Mouse (Mus musculus) hindbrain, embryonic 12.5 days (tissue): Measurements from ENCODE around the gene Ap1s1. TPM values are rescaled to one million over a fixed set of nuclear protein-coding genes. Genes with fewer than 3 reads are reported as not detected.

ENCODE experiments used
- ATAC-seq: fragments of 200-750 bp; cut with Nextera tagmentation; 2 replicates; pipeline ENCODE4 v1.8.0; 2017; ENCODE audit warnings: moderate TSS enrichment; ENCODE audit not compliant: low FRiP score
- H3K27ac ChIP-seq: fragments of 300-500 bp; sonication (generic); 2 replicates; pipeline ENCODE4 v1.5.1; 2016; ENCODE audit warnings: mild to moderate bottlenecking
- H3K27me3 ChIP-seq: fragments of 300-500 bp; sonication (generic); 2 replicates; pipeline ENCODE4 v1.6.1; 2016; ENCODE audit warnings: mild to moderate bottlenecking
- H3K36me3 ChIP-seq: fragments of 300-500 bp; sonication (generic); 2 replicates; pipeline ENCODE4 v1.6.1; 2016; ENCODE audit warnings: mild to moderate bottlenecking
- H3K4me1 ChIP-seq: fragments of 300-500 bp; sonication (generic); 2 replicates; pipeline ENCODE4 v1.6.1; 2016
- H3K4me2 ChIP-seq: fragments of 300-500 bp; sonication (generic); replicated peaks from 2 replicates; pipeline ENCODE4 v1.6.1; 2016; ENCODE audit warnings: mild to moderate bottlenecking
- H3K4me3 ChIP-seq: fragments of 300-500 bp; sonication (generic); 2 replicates; pipeline ENCODE4 v1.5.1; 2016; ENCODE audit warnings: mild to moderate bottlenecking
- H3K9ac ChIP-seq: fragments of 300-500 bp; sonication (generic); 2 replicates; pipeline ENCODE4 v1.6.1; 2016; ENCODE audit warnings: mild to moderate bottlenecking, moderate library complexity
- H3K9me3 ChIP-seq: fragments of 300-500 bp; sonication (generic); replicated peaks from 2 replicates; pipeline ENCODE4 v1.6.1; 2016; ENCODE audit warnings: mild to moderate bottlenecking
- WGBS: fragments of 180-500 bp; shearing (Covaris S2); methylation state at CpG from one replicate; pipeline ENCODE4 v1.1.7; 2016; 5-methylcytosine and 5-hydroxymethylcytosine counted together
- polyA plus RNA-seq: library from polyadenylated mRNA; unstranded; fragments of >200 nt; fragmentation: Nextera tagmentation; extraction: Ambion mirVana; gene quantifications from 2 replicates; pipeline ENCODE4 v1.2.1, GENCODE M21; 2016

Ap1s1 gene
- polyA plus RNA-seq, 1 experiment from 2014 or later = 186 TPM

DNA sequence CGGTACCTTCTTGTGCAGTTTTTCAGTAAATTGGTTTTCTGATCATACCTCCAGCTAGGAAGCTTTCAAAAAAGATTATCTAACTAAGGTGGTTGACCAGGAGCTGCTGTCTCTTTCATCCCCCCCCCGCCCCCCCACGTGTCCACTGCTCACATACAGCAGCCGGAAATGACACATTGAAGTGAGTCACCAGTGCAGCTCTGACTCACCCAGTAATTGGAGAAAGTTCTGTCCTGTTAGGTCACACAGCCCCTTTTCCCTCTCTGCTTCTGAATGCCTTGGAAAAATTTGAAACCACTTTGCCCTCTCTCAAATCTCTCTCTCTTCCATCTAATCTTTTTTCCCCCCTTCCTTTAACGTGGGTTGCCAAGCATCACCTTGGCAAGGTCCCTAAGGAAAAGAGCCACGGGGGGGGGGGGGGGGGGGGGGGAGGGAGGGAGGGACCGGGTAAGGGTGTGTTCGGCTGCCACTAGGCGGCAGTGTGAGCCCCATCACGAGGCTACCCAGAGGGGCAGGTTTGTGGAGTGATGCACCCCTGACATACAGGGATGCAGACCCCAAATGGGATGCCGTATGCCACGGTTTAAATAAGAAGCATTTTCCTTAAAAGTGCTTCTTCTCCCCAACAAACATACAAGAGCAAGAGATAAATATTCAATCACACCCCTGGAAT, 16.0 kb upstream of the Ap1s1 start:
- WGBS = 27% methylated on average over 12 of the region's 12 CpGs
- H3K4me3 ChIP-seq = no peak overlapping the region
- no peaks in the 10 kb centered on the region for H3K36me3 ChIP-seq
- no peak overlapping the region for H3K27ac ChIP-seq
- no peak overlapping the region for H3K4me2 ChIP-seq
- no peaks in the 10 kb centered on the region for H3K4me1 ChIP-seq
- H3K27me3 ChIP-seq = no peaks in the 10 kb centered on the region
- no peak overlapping the region for H3K9ac ChIP-seq
- H3K9me3 ChIP-seq = no peaks in the 10 kb centered on the region
- ATAC-seq = no peak

DNA sequence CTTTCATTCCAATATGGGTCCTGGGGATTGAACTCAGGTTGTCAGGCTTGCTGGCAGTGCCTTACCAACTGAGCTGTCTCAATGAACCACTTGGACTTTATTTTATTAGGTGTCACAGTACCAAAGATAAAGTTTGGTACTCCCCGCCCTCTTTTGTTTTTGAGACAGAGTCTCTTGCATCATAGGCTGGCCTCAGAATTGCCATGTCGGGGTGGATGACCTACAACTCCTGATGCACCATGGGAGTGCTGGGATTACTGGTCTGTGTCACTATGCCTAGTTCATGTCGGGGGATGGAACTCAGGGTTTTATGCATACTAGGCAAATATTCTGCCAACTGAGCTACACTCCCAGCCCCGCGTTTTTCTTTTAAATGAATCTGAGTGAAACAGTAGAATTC, 8.9 kb upstream of the Ap1s1 start:
- Histone ChIP-seq H3K4me2 (no peak overlapping the region), H3K27me3 (no peaks in the 10 kb centered on the region), H3K9ac (no peak overlapping the region), H3K36me3 (no peaks in the 10 kb centered on the region), H3K9me3 (no peaks in the 10 kb centered on the region), H3K4me3 (no peak overlapping the region), H3K4me1 (no peaks in the 10 kb centered on the region), H3K27ac (no peak overlapping the region)
- WGBS = 84% methylated on average over 5 of the region's 5 CpGs
- ATAC-seq = no peak

DNA sequence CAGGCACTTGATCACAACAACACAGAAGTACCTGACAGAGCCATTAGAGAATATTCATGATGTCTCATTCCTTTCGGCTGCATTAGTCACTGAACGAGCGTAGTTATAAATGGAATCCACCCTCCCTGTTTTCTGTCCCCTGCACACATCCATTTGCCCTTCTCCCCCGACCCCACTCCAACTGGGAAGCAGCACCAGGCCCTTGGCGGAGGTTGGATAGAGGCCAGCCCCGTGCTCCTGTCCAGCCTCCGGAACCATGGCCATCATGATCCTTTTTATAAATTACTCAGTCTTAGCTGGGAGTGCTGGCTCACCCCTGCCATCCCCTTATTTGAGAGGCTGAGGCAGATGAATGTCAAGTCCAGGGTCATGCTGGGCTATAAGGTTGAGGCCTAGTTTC, 8.4 kb upstream of the Ap1s1 start:
- no peaks in the 10 kb centered on the region for H3K27me3 ChIP-seq
- H3K4me3 ChIP-seq = no peak overlapping the region
- H3K36me3 ChIP-seq = no peaks in the 10 kb centered on the region
- no peak overlapping the region for H3K27ac ChIP-seq
- no peak overlapping the region for H3K9ac ChIP-seq
- ATAC-seq = no peak
- H3K9me3 ChIP-seq = no peaks in the 10 kb centered on the region
- no peak overlapping the region for H3K4me2 ChIP-seq
- H3K4me1 ChIP-seq = no peaks in the 10 kb centered on the region
- 90% methylated on average over 7 of the region's 7 CpGs for WGBS

DNA sequence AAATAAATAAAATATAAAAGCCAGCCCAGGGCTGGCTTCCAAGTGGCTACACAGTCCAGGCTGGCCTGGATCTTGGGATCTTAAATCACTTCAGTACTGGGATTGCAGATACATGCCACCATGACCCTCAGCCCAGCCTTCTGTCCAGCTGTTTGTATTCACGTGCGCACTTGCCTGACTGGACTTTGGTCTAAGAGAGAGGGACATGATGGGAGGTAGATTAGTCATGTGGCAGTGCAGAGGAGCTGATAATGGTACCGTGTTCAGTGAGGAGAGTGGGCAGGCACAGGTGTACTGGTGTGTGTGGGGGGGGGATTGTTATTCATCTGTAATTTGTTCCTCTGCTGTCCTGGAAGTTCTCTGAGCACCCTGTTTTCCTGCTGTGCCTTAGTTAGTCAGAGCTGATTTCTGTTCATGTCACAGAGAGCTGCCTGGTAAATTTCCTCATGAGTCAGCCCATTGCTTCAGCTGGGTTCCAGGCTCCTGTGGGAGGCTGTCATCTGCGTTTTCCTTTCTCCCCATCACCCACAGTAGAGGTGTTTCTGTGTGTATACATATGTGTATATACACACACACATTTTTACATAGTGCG, 6.1 kb upstream of the Ap1s1 start:
- Histone ChIP-seq H3K9ac (no peak overlapping the region), H3K9me3 (0 out of 2 replicates have a peak, but pooled peaks cover 3% of the 10 kb centered on the region), H3K4me1 (no peaks in the 10 kb centered on the region), H3K36me3 (no peaks in the 10 kb centered on the region), H3K27me3 (no peaks in the 10 kb centered on the region), H3K4me3 (no peak overlapping the region), H3K4me2 (no peak overlapping the region), H3K27ac (no peak overlapping the region)
- WGBS = 87% methylated on average over 5 of the region's 5 CpGs
- no peak for ATAC-seq

DNA sequence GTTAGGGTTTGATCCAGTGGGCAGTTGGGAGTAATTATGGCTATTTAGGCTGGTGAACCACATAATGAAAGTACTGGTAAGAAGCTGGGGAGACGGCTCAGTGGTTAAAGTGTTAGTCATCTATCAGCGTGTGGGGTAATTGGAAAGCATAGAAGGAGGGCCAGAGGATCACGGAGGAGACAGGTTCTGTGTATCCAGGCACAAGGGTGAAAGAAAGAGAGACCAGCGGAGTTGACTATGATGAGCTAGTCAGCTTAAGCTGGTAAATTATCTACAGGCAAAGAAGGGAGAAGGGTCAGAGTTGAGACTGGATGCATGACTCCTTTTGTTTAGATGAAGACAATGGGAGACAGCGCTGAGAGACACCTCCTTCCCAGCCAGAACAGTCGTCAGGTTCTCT, 5.2 kb upstream of the Ap1s1 start:
- 52% methylated on average over 6 of the region's 6 CpGs for WGBS

DNA sequence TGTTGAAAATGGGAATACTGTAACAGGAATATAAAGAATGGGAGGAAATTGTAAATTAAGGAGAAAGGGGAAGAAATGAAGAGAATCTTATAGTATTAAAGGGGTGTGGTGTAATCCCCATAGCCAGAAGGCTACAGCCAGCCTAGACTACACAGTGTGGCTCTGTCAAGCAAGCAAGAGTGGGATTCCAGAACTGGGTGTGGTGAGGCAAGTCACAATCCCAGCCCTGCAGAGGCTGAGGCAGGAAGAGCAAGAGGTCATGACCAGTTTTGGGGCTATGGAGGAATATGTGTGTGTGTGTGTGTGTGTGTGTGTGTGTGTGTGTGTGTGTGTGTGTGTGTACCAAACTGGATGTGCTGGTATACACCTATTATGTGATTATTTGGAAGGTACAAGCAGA, 1.1 kb upstream of the Ap1s1 start:
- no peak overlapping the region for H3K4me2 ChIP-seq
- no peaks in the 10 kb centered on the region for H3K27me3 ChIP-seq
- ATAC-seq = no peak
- peaks cover 15% of the 10 kb centered on the region for H3K4me1 ChIP-seq
- H3K9ac ChIP-seq = no peak overlapping the region
- 0 out of 2 replicates have a peak, but pooled peaks cover 3% of the 10 kb centered on the region for H3K9me3 ChIP-seq
- H3K27ac ChIP-seq = no peak overlapping the region
- no peak overlapping the region for H3K4me3 ChIP-seq
- H3K36me3 ChIP-seq = peaks cover 12% of the 10 kb centered on the region

More for the DNA sequence above, 5.2 kb upstream of the Ap1s1 start:
- H3K9ac ChIP-seq = no peak overlapping the region
- no peaks in the 10 kb centered on the region for H3K36me3 ChIP-seq
- H3K9me3 ChIP-seq = 0 out of 2 replicates have a peak, but pooled peaks cover 3% of the 10 kb centered on the region
- peaks cover 5% of the 10 kb centered on the region; the same call in 1 of the 2 replicates for H3K4me1 ChIP-seq
- H3K27me3 ChIP-seq = no peaks in the 10 kb centered on the region
- no peak overlapping the region for H3K4me3 ChIP-seq
- no peak overlapping the region for H3K27ac ChIP-seq
- no peak for ATAC-seq
- no peak overlapping the region for H3K4me2 ChIP-seq

DNA sequence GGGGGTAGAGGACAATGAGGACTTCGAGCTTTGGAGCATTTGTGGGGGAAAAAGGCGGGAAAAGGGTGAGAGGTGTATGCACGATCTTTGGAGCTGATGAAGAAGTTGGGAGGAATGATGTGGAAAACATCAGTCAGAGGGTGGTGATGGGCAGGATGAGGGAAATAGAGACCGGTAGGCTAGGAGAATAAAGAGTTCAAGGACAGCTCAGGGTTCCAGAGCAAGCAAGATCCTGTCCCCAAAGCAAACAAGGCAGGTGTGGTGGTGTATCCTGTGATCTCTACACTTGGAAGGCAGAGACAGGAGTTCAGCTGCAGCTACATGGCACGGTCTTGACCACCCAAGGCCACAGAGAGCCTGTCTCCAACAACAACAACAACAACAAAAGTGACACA, 386 bp upstream of the Ap1s1 start:
- Histone ChIP-seq H3K36me3 (peaks cover 19% of the 10 kb centered on the region), H3K27ac (peak overlapping the region; percentile 25; the same call in 1 of the 2 replicates), H3K27me3 (no peaks in the 10 kb centered on the region), H3K4me1 (peaks cover 15% of the 10 kb centered on the region), H3K4me3 (peak overlapping the region; percentile 58), H3K9me3 (0 out of 2 replicates have a peak, but pooled peaks cover 3% of the 10 kb centered on the region), H3K4me2 (peak overlapping the region; percentile 91), H3K9ac (no peak overlapping the region)
- 30% methylated on average over 5 of the region's 5 CpGs for WGBS
- ATAC-seq = peak; percentile 23; the same call in 1 of the 2 replicates

DNA sequence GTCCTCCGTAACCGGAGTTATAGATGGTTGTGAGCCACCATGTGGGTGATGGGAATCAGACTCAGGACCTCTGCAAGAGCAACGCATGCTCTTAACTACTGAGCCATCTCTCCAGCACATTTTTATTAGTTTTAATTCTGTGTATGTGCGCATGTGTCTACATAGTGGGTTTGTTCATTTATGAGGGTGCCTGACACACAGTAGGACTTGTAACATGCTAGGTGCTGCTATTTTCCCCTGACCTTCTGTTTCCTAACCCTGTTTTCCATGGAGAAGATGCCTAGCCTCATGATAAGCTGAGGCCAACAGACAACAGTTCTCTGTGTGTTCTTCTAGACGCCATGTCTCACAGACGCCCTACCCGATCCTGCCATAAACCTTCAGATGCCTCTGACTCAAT, 1.9 kb downstream of the Ap1s1 start:
- H3K36me3 ChIP-seq = peaks cover 37% of the 10 kb centered on the region
- no peak for ATAC-seq
- WGBS = 95% methylated on average over 7 of the region's 7 CpGs

DNA sequence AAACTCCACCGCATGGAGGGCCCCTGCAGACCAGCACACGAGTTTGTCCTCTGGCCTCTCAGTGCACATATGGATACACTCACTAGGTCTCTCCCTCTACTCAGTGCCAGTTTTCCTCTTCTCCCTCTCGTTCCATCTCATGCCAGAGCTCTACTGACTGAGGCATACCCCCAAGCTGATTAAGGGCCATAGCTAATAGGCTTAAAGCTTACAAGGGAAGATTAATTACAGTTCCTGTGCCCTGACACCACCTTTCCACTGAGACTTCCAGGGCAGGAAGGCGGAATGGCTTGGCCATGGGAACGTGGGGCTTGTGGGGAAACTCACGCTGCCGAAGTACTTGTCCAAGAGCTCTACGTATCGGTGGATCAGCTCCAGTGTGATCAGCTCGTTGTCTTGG, 4.5 kb downstream of the Ap1s1 start:
- Histone ChIP-seq H3K4me3 (no peak overlapping the region), H3K9me3 (no peaks in the 10 kb centered on the region), H3K36me3 (peaks cover 62% of the 10 kb centered on the region), H3K27ac (no peak overlapping the region), H3K4me2 (no peak overlapping the region), H3K9ac (no peak overlapping the region), H3K27me3 (no peaks in the 10 kb centered on the region), H3K4me1 (peaks cover 12% of the 10 kb centered on the region)
- ATAC-seq = no peak
- WGBS = 87% methylated on average over 10 of the region's 10 CpGs

More for the DNA sequence above, 1.9 kb downstream of the Ap1s1 start:
- Histone ChIP-seq H3K27ac (no peak overlapping the region), H3K4me2 (no peak overlapping the region), H3K4me3 (no peak overlapping the region), H3K4me1 (peaks cover 15% of the 10 kb centered on the region), H3K9ac (no peak overlapping the region), H3K9me3 (0 out of 2 replicates have a peak, but pooled peaks cover 3% of the 10 kb centered on the region), H3K27me3 (no peaks in the 10 kb centered on the region)

DNA sequence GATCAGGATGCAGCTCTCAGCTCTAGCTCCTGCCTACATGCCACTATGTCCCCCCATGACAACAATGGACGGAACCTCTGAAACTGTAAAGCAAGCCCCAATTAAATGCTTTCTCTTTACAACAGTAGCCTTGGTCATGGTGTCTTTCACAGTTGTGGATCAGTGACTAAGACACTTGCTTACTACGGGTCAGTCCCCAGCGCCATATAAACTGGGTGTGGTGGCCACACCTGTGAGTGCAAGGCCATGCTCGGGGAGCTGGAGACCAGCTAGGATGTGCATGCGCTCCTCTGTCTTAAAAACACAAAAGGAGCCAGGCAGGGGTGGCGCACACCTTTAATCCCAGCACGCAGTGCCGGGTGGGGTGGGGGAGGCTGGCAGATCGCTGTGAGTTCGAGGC, 6.5 kb downstream of the Ap1s1 start:
- Histone ChIP-seq H3K4me3 (no peak overlapping the region), H3K27ac (no peak overlapping the region), H3K4me2 (no peak overlapping the region), H3K27me3 (peaks cover 13% of the 10 kb centered on the region; the same call in 1 of the 2 replicates), H3K9ac (no peak overlapping the region), H3K4me1 (no peaks in the 10 kb centered on the region), H3K9me3 (no peaks in the 10 kb centered on the region), H3K36me3 (peaks cover 74% of the 10 kb centered on the region)
- WGBS = 95% methylated on average over 10 of the region's 10 CpGs
- ATAC-seq = no peak

DNA sequence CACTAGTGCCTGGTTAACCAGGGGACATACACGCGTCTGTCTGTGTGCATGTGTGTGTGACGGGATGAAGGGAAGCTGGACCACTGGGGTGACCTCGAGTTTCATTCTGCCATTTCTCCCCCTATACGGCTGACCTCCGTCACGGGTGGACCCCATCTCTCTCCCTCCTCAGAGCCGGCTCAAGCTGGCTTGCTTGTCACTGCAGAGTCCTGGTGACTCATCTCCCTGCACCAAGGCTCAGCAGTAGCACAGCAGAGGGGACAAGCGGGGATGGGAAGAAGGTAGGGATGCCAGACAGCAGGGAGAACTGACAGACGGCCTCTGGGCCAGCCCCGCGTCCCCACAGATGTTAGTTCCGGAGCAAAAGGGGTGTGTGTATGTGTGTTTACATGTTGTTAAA, 9.7 kb downstream of the Ap1s1 start:
- no peak overlapping the region for H3K4me3 ChIP-seq
- 0 out of 2 replicates have a peak overlapping the region, but pooled peaks have one; percentile 5 for H3K9ac ChIP-seq
- H3K36me3 ChIP-seq = peaks cover 54% of the 10 kb centered on the region
- H3K9me3 ChIP-seq = no peaks in the 10 kb centered on the region
- peaks cover 13% of the 10 kb centered on the region for H3K4me1 ChIP-seq
- H3K27me3 ChIP-seq = peaks cover 30% of the 10 kb centered on the region
- no peak overlapping the region for H3K27ac ChIP-seq
- no peak for ATAC-seq
- no peak overlapping the region for H3K4me2 ChIP-seq
- WGBS = 85% methylated on average over 13 of the region's 13 CpGs

DNA sequence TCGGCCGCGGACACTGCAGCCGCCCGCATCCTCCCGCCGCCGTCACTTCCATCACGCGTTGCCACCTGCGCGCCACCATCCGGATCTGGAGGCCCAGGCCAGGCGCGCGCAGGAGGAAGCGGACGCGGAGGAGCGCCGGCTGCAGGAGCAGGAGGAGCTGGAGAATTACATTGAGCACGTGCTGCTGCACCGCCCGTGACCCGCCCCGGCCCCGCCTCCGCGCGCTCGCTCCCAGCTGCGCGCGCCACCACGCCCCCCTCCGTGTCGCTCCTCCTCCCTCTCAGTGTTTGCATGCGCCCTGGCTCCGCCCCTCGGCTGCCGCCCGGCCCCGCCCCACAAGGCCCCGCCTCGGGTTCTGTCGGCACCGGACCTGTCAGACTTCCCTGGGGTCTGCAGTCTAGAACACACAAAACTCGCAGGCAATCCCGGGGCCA, 13.3 kb downstream of the Ap1s1 start:
- Histone ChIP-seq H3K27me3 (peaks cover 64% of the 10 kb centered on the region), H3K9ac (peak overlapping the region; percentile 55), H3K4me3 (peak overlapping the region; percentile 50), H3K9me3 (no peaks in the 10 kb centered on the region), H3K4me1 (peaks cover 34% of the 10 kb centered on the region), H3K4me2 (peak overlapping the region; percentile 100), H3K36me3 (peaks cover 24% of the 10 kb centered on the region), H3K27ac (0 out of 2 replicates have a peak overlapping the region, but pooled peaks have one; percentile 30)
- whole genome bisulfite sequencing = 1% methylated on average over 42 of the region's 49 CpGs
- peak; percentile 64 for ATAC-seq
